Mouse (Mus musculus) liver, postnatal 0 days (tissue): ENCODE measurements around the gene 4931409K22Rik.

Source experiments
- CTCF ChIP-seq: sonication (generic); IDR thresholded peaks from 2 replicates; pipeline ENCODE4 v1.5.1; 2016; ENCODE audit warnings: antibody characterized with exemption, low read depth
- EP300 ChIP-seq: IDR thresholded peaks from 2 replicates; pipeline ENCODE4 v1.6.1; 2016; ENCODE audit warnings: antibody characterized with exemption, low read depth, mild to moderate bottlenecking

GRCm38 (mm10) chr5:24553621-24554244 is 2.9 kb downstream of the 4931409K22Rik start:
- TF ChIP-seq EP300 (no peak), CTCF (no peak)
